Mouse (Mus musculus) thymus, adult 18-20 months (tissue): Measurements from ENCODE around the gene Gnmt.

Experiments used
- DNase-seq, 2 experiments: peaks; one replicate each; pipeline ENCODE4 v3.0.0; 2022; ENCODE audit warnings: mixed read lengths in 2 of 2

Gnmt gene

GRCm38 (mm10) chr17:46741305-46741704, 12.3 kb upstream of the Gnmt start:
- no peak for DNase-seq

- no peak for DNase-seq
Observed at GRCm38 (mm10) chr17:46736160-46736559, 7.2 kb upstream of the Gnmt start.

- DNase-seq, result no peak
Observed at GRCm38 (mm10) chr17:46735287-46735686, 6.3 kb upstream of the Gnmt start.

GRCm38 (mm10) chr17:46734055-46734454, 5.1 kb upstream of the Gnmt start:
- DNase-seq, result no peak

GRCm38 (mm10) chr17:46728496-46728895, 472 bp downstream of the Gnmt start:
- no peak for DNase-seq

- DNase-seq, result no peak
Observed at GRCm38 (mm10) chr17:46728021-46728420, 947 bp downstream of the Gnmt start.

GRCm38 (mm10) chr17:46727271-46727670, 1.7 kb downstream of the Gnmt start:
- DNase-seq, result no peak

GRCm38 (mm10) chr17:46725731-46726645, 3.0 kb downstream of the Gnmt start:
- no peak for DNase-seq

GRCm38 (mm10) chr17:46725273-46725672, 3.7 kb downstream of the Gnmt start:
- DNase-seq, result peak in 1 of 2 experiments; percentile 47

GRCm38 (mm10) chr17:46724477-46725084, 4.4 kb downstream of the Gnmt start:
- DNase-seq, result no peak

GRCm38 (mm10) chr17:46721077-46721476, 7.9 kb downstream of the Gnmt start:
- no peak for DNase-seq

- DNase-seq, result no peak
Observed at GRCm38 (mm10) chr17:46714756-46715481, 14.0 kb downstream of the Gnmt start.

GRCm38 (mm10) chr17:46713849-46714248, 15.1 kb downstream of the Gnmt start:
- no peak for DNase-seq

- DNase-seq, result no peak
Observed at GRCm38 (mm10) chr17:46712442-46712841, 16.5 kb downstream of the Gnmt start.

GRCm38 (mm10) chr17:46711612-46712271, 17.2 kb downstream of the Gnmt start:
- peak in 1 of 2 experiments; percentile 38 for DNase-seq

- peak; percentile 86 to 89 for DNase-seq
Observed at GRCm38 (mm10) chr17:46710959-46711597, 17.9 kb downstream of the Gnmt start, which contains the start of gene Pex6. Gene Pex6 (plus strand): TSS chr17:46711463.

- no peak for DNase-seq
Observed at GRCm38 (mm10) chr17:46706375-46707089, 22.4 kb downstream of the Gnmt start.

- peak; percentile 95 to 97 for DNase-seq
Observed at GRCm38 (mm10) chr17:46704887-46705835, 23.8 kb downstream of the Gnmt start, which contains the start of gene Ppp2r5d. Gene Ppp2r5d (minus strand): TSS chr17:46705111.

- DNase-seq, result no peak
Observed at GRCm38 (mm10) chr17:46703971-46704886, 24.7 kb downstream of the Gnmt start.
